Mouse (Mus musculus) naive thymus-derived CD4-positive, alpha-beta T cell, adult 2 months (primary cell): ENCODE results near the gene Fxr1.
"Not testable (repeated sequence)": the region's sequence is repeated elsewhere in the genome, so short reads cannot be mapped to it uniquely, and the experiment has no call there.

Experiments
- DNase-seq: peaks from one replicate; pipeline ENCODE4 v3.0.0-alpha.2; 2011; ENCODE audit warnings: low read depth

Gene Fxr1

GRCm38 (mm10) chr3:34062352-34062751, 42.6 kb downstream of the Fxr1 start:
- no peak for DNase-seq

GRCm38 (mm10) chr3:34068943-34069342, 49.2 kb downstream of the Fxr1 start:
- DNase-seq, result not testable (repeated sequence)

GRCm38 (mm10) chr3:34072726-34073125, 53.0 kb downstream of the Fxr1 start:
- no peak for DNase-seq

- DNase-seq, result no peak
These were observed 56.5 kb downstream of the Fxr1 start for GRCm38 (mm10) chr3:34076058-34076759.

- DNase-seq, result peak; percentile 92
These were observed 61.3 kb downstream of the Fxr1 start, which contains the start of gene Dnajc19 for GRCm38 (mm10) chr3:34080900-34081662. Gene Dnajc19, minus strand, starts transcription at chr3:34081321.

- DNase-seq, result no peak
These were observed 62.2 kb downstream of the Fxr1 start for GRCm38 (mm10) chr3:34081929-34082328.

GRCm38 (mm10) chr3:34083655-34084054, 63.9 kb downstream of the Fxr1 start:
- no peak for DNase-seq

GRCm38 (mm10) chr3:34102891-34103290, 83.1 kb downstream of the Fxr1 start:
- DNase-seq, result no peak

GRCm38 (mm10) chr3:34103902-34104672, 84.3 kb downstream of the Fxr1 start:
- no peak for DNase-seq

GRCm38 (mm10) chr3:34106421-34106820, 86.7 kb downstream of the Fxr1 start:
- no peak for DNase-seq

GRCm38 (mm10) chr3:34107631-34108030, 87.9 kb downstream of the Fxr1 start:
- DNase-seq, result no peak

GRCm38 (mm10) chr3:34111941-34112685, 92.4 kb downstream of the Fxr1 start:
- DNase-seq, result no peak

- no peak for DNase-seq
These were observed 96.1 kb downstream of the Fxr1 start for GRCm38 (mm10) chr3:34115806-34116205.

- no peak for DNase-seq
These were observed 100.1 kb downstream of the Fxr1 start for GRCm38 (mm10) chr3:34119869-34120268.
